ENCODE assay signal across 14 mouse cellular contexts in genomic region chr9:56435821-56436526, GRCm38 (mm10). TPM values are rescaled to one million over a fixed set of nuclear protein-coding genes. Genes with fewer than 3 reads are reported as not detected.
DNase-seq lines count a peak whose midpoint lies in the region; ATAC-seq and TF ChIP-seq lines count a peak whose summit lies in the region.
"Had no signal": no experiment of that assay in that cellular context is flagged by ENCODE, and none has a peak within 500 bp of the region (broad histone marks: within the 10 kb centered on the region; RNA-seq: fewer than 3 reads in every experiment).

No protein-coding gene starts in this region.

- peak; percentile 35 for DNase-seq in embryonic facial prominence, embryonic 14.5 days (ENCODE audit: low spot score)
- DNase-seq in embryonic facial prominence, embryonic 10.5 days (ENCODE audit: low spot score): no peak
- DNase-seq in kidney, adult 2 months: peak; percentile 13
- DNase-seq in kidney, adult 9 months: no peak
- peak; percentile 47 to 61 for DNase-seq in right cerebral cortex, postnatal 10 days (ENCODE audit: low spot score in 2 of 2)
- no peak for DNase-seq in right cerebral cortex, postnatal 25 days
- DNase-seq in left cerebral cortex, adult 2 months (ENCODE audit: extremely low spot score in 1 of 2, low spot score in 2 of 2): no peak
- DNase-seq: adrenal gland, postnatal 14 days; kidney, adult 8-10 months; liver had no signal

- H3K27me3 ChIP-seq in embryonic facial prominence, embryonic 14.5 days (replicated peaks; ENCODE audit: control insufficient read depth, insufficient read depth, low read length): no peaks in the 10 kb centered on the region
- H3K27me3 ChIP-seq in embryonic facial prominence, embryonic 10.5 days (replicated peaks; ENCODE audit: low read depth, poor library complexity, severe bottlenecking): no peaks in the 10 kb centered on the region
- H3K27me3 ChIP-seq in kidney, adult 2 months (replicated peaks; ENCODE audit: control insufficient read depth, insufficient read depth, low read length): no peaks in the 10 kb centered on the region
- no peaks in the 10 kb centered on the region for H3K27me3 ChIP-seq in limb, embryonic 15.5 days
- H3K27me3 ChIP-seq: hindbrain, embryonic 15.5 days had no signal

- TF ChIP-seq POLR2A in kidney, adult 2 months (IDR thresholded peaks at IDR 0.05; ENCODE audit: low read depth, low read length): no peak

- intact Hi-C loops in left cerebral cortex, adult 2 months (cut with DNase I): no loop called here

- no peaks in the 10 kb centered on the region for H3K9me3 ChIP-seq in embryonic facial prominence, embryonic 14.5 days (ENCODE audit: control insufficient read depth, low read length)
- H3K9me3 ChIP-seq in embryonic facial prominence, embryonic 10.5 days: no peaks in the 10 kb centered on the region
- H3K9me3 ChIP-seq in limb, embryonic 15.5 days: no peaks in the 10 kb centered on the region
- H3K9me3 ChIP-seq: hindbrain, embryonic 15.5 days had no signal

- no peak for ATAC-seq in embryonic facial prominence, embryonic 14.5 days (ENCODE audit: low read depth)
- ATAC-seq in limb, embryonic 15.5 days (ENCODE audit: insufficient number of reproducible peaks, low FRiP score, low TSS enrichment, low read depth): no peak
- ATAC-seq: lung, postnatal 0 days had no signal

- H3K4me2 ChIP-seq in embryonic facial prominence, embryonic 14.5 days (ENCODE audit: low read depth, low read length): no peak overlapping the region
- H3K4me2 ChIP-seq in limb, embryonic 15.5 days: no peak overlapping the region
- H3K4me2 ChIP-seq: hindbrain, embryonic 15.5 days had no signal

- H3K27ac ChIP-seq in embryonic facial prominence, embryonic 14.5 days (replicated peaks; ENCODE audit: low read depth, low read length): no peak overlapping the region
- no peak overlapping the region for H3K27ac ChIP-seq in embryonic facial prominence, embryonic 10.5 days (replicated peaks)
- H3K27ac ChIP-seq in kidney, adult 2 months (ENCODE audit: insufficient read depth, low read depth, low read length): no peak overlapping the region
- peak overlapping the region; percentile 22; the same call in 1 of the 2 replicates for H3K27ac ChIP-seq in limb, embryonic 15.5 days
- no peak overlapping the region for H3K27ac ChIP-seq in left cerebral cortex, adult 2 months
- H3K27ac ChIP-seq: hindbrain, embryonic 15.5 days had no signal

- no peak overlapping the region for H3K9ac ChIP-seq in embryonic facial prominence, embryonic 14.5 days (ENCODE audit: low read depth, low read length)
- H3K9ac ChIP-seq in limb, embryonic 15.5 days: no peak overlapping the region
- H3K9ac ChIP-seq: hindbrain, embryonic 15.5 days had no signal

- WGBS in embryonic facial prominence, embryonic 14.5 days: 79% methylated on average over 5 of the region's 5 CpGs
- WGBS in embryonic facial prominence, embryonic 10.5 days: 92% methylated on average over 5 of the region's 5 CpGs
- 74% methylated on average over 5 of the region's 5 CpGs for WGBS in kidney, adult 2 months
- 48% methylated on average over 5 of the region's 5 CpGs for WGBS in limb, embryonic 15.5 days

- no peak overlapping the region for H3K4me3 ChIP-seq in embryonic facial prominence, embryonic 14.5 days (ENCODE audit: low read depth, low read length)
- no peak overlapping the region for H3K4me3 ChIP-seq in embryonic facial prominence, embryonic 10.5 days
- no peak overlapping the region for H3K4me3 ChIP-seq in kidney, adult 2 months (ENCODE audit: insufficient read depth, low read depth, low read length)
- no peak overlapping the region for H3K4me3 ChIP-seq in limb, embryonic 15.5 days
- H3K4me3 ChIP-seq in left cerebral cortex, adult 2 months: no peak overlapping the region
- H3K4me3 ChIP-seq: hindbrain, embryonic 15.5 days; myocyte had no signal

- H3K4me1 ChIP-seq in embryonic facial prominence, embryonic 14.5 days (ENCODE audit: control insufficient read depth, insufficient read depth, low read length): no peaks in the 10 kb centered on the region
- peaks cover 4% of the 10 kb centered on the region; the same call in 1 of the 2 replicates for H3K4me1 ChIP-seq in embryonic facial prominence, embryonic 10.5 days
- H3K4me1 ChIP-seq in kidney, adult 2 months (ENCODE audit: control insufficient read depth, insufficient read depth, low read length): no peaks in the 10 kb centered on the region
- H3K4me1 ChIP-seq in limb, embryonic 15.5 days: peaks cover 3% of the 10 kb centered on the region
- H3K4me1 ChIP-seq: hindbrain, embryonic 15.5 days had no signal

- H3K36me3 ChIP-seq in embryonic facial prominence, embryonic 14.5 days (ENCODE audit: control insufficient read depth, insufficient read depth, low read length): no peaks in the 10 kb centered on the region
- H3K36me3 ChIP-seq in embryonic facial prominence, embryonic 10.5 days (replicated peaks): no peaks in the 10 kb centered on the region
- H3K36me3 ChIP-seq in kidney, adult 2 months (ENCODE audit: control insufficient read depth, insufficient read depth, low read length): no peaks in the 10 kb centered on the region
- no peaks in the 10 kb centered on the region for H3K36me3 ChIP-seq in limb, embryonic 15.5 days
- H3K36me3 ChIP-seq: hindbrain, embryonic 15.5 days had no signal

- TF ChIP-seq CTCF in kidney, adult 2 months (conservative IDR thresholded peaks at IDR 0.05; ENCODE audit: insufficient read depth, insufficient read length, low read depth, low read length): no peak
- TF ChIP-seq CTCF in left cerebral cortex, adult 2 months (IDR thresholded peaks at IDR 0.05): no peak

RNA-seq across cellular contexts. Expression of gene Hmg20a, which starts 17.6 kb away (rescaled TPM):
- 49.8 and 59.6 TPM in 2 replicates for polyA plus RNA-seq in embryonic facial prominence, embryonic 14.5 days (2014; fragmentation: Nextera tagmentation; extraction: Ambion mirVana)
- 61.3 and 61.7 TPM in 2 replicates for polyA plus RNA-seq in embryonic facial prominence, embryonic 10.5 days (2016; fragmentation: Nextera tagmentation; extraction: Ambion mirVana)
- 23.2 and 23.9 TPM in 2 replicates for polyA plus RNA-seq in kidney, adult 2 months (2012; rRNA removed)
- polyA plus RNA-seq in limb, embryonic 15.5 days (2015; fragmentation: Nextera tagmentation; extraction: Ambion mirVana): 57.2 and 58.8 TPM in 2 replicates
- 10 to 100 TPM; 66.1 to 70.1 TPM for total RNA-seq in left cerebral cortex, adult 2 months (2021)

RNA-seq across cellular contexts. Expression of gene Peak1, which starts 18.1 kb away (rescaled TPM):
- 15.7 and 15.8 TPM in 2 replicates for polyA plus RNA-seq in embryonic facial prominence, embryonic 14.5 days (2014; fragmentation: Nextera tagmentation; extraction: Ambion mirVana)
- polyA plus RNA-seq in embryonic facial prominence, embryonic 10.5 days (2016; fragmentation: Nextera tagmentation; extraction: Ambion mirVana): 7.3 and 7.5 TPM in 2 replicates
- polyA plus RNA-seq in kidney, adult 2 months (2012; rRNA removed): 7.4 and 8.5 TPM in 2 replicates
- polyA plus RNA-seq in limb, embryonic 15.5 days (2015; fragmentation: Nextera tagmentation; extraction: Ambion mirVana): 10.2 and 11.8 TPM in 2 replicates
- total RNA-seq in left cerebral cortex, adult 2 months (2021): 10 to 100 TPM; 36.7 TPM

Comparison
In these comparisons a context has a peak if more than half of its experiments do, and no peak if none do; other contexts are left out.
1. DNase-seq: peak in embryonic facial prominence, embryonic 14.5 days (single experiment), kidney, adult 2 months (single experiment) and right cerebral cortex, postnatal 10 days (2 of 2); none in embryonic facial prominence, embryonic 10.5 days (single experiment), kidney, adult 9 months (single experiment), right cerebral cortex, postnatal 25 days (single experiment) and left cerebral cortex, adult 2 months (0 of 2).